Mouse (Mus musculus): ENCODE data around the gene Ccl27a. TPM values are rescaled to one million over a fixed set of nuclear protein-coding genes. Genes with fewer than 3 reads are reported as not detected.
A peak's percentile ranks its signal among the peaks of the same experiment; 100 is the strongest.

Gene Ccl27a
- total RNA-seq, 2 experiments from 2014 or later: 250 to 265 TPM

DNA sequence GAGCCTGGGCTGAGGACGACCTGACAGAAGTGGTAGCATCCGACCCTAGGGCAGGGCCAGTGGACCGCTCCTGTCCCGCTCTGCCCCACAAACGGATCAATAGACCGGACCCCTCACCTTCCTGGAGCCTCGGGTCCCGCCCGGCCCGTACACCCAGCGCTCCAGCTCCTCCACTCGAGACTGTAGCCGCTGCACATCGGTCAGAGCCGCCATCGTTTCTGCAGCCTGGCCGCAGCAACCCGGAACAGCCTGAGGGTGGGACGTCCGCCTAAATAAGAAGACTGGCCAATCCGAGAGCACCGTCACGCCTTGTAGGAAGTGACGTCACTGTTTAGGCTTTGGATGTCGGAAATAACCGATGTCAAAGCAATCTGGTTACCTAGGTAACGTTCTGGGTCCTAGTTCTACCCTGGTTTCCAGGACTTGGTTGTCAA, 51.1 kb downstream of the Ccl27a start, which contains the start of gene Dctn3:
Dctn3 (minus strand) TSS at position 253 of the 434 bp plus-strand sequence.
- Histone ChIP-seq H3K27ac (peak within 1 kb of the TSS; percentile 90), H3K4me3 (peak within 1 kb of the TSS; percentile 78)
- intact Hi-C loops (cut with DNase I): loop anchor here (1.0 kb wide), 1 partner anchor 14 kb away; no protein-coding TSS in a partner anchor
- no peak for TF ChIP-seq CTCF (IDR thresholded peaks at IDR 0.05)
- DNase-seq (ENCODE audit: extremely low spot score in 1 of 2, low spot score in 2 of 2): peak; percentile 87 to 88

Other genes starting within 250 kb of the Ccl27a start
- gene Fam219a, start 204.7 kb downstream of the Ccl27a start, total RNA-seq (2021): 100 to 1,000 TPM; 195 to 209 TPM
- gene Dnaic1, start 204.5 kb downstream of the Ccl27a start, total RNA-seq (2021): 1 to 10 TPM; 6.4 to 7.5 TPM
- gene Enho, start 133.9 kb downstream of the Ccl27a start, total RNA-seq (2021): 10 to 100 TPM; 58.0 to 63.3 TPM
- gene Cntfr, start 77.2 kb downstream of the Ccl27a start, total RNA-seq (2021): 100 to 1,000 TPM; 120 to 127 TPM
- 10 to 100 TPM; 43.1 to 47.7 TPM for gene Il11ra1, start 74.3 kb downstream of the Ccl27a start, total RNA-seq (2021)
- gene Rpp25l, start 60.7 kb downstream of the Ccl27a start, total RNA-seq (2021): 10 to 100 TPM; 27.7 to 30.7 TPM
- 100 to 1,000 TPM; 165 TPM for gene Dctn3, start 51.1 kb downstream of the Ccl27a start, total RNA-seq (2021)
- under 1 TPM in 1 of 2 experiments, not detected in 1; 0.52 TPM for gene Arid3c, start 43.1 kb downstream of the Ccl27a start, total RNA-seq (2021)
- gene Galt, start 19.0 kb downstream of the Ccl27a start, total RNA-seq (2021): 10 to 100 TPM; 85.8 to 88.5 TPM
- 10 to 100 TPM; 58.0 to 58.9 TPM for gene Sigmar1, start 18.1 kb downstream of the Ccl27a start, total RNA-seq (2021)
- not detected for gene Gm21541, start 129.4 kb upstream of the Ccl27a start, total RNA-seq (2021)
- gene Gm20878, start 167.3 kb upstream of the Ccl27a start, total RNA-seq (2021): 10 to 100 TPM; 53.2 to 62.4 TPM
- gene Fam205a4, start 191.8 kb upstream of the Ccl27a start, total RNA-seq (2021): 1 to 10 TPM; 4.6 to 5.6 TPM

Measured in left cerebral cortex, adult 2 months (tissue).